Mouse (Mus musculus) neutrophil, adult 5-6 weeks (primary cell): Measurements from ENCODE around the gene Mstn. TPM values are rescaled to one million over a fixed set of nuclear protein-coding genes. Genes with fewer than 3 reads are reported as not detected.

Experiments
- ATAC-seq: fragments of 151-379, 151-347 bp; 2 replicates; pipeline ENCODE4 v1.8.0; 2017; ENCODE audit warnings: mild to moderate bottlenecking, moderate TSS enrichment; ENCODE audit not compliant: insufficient number of reproducible peaks, poor library complexity, low FRiP score, severe bottlenecking; ENCODE audit errors: extremely low read depth
- total RNA-seq: library from RNA; stranded (forward); fragments of 200-1000 nt; gene quantifications from 2 replicates; pipeline ENCODE4 v1.2.3, GENCODE M21; 2017

The Mstn gene
- not detected in 2 replicates for total RNA-seq

DNA sequence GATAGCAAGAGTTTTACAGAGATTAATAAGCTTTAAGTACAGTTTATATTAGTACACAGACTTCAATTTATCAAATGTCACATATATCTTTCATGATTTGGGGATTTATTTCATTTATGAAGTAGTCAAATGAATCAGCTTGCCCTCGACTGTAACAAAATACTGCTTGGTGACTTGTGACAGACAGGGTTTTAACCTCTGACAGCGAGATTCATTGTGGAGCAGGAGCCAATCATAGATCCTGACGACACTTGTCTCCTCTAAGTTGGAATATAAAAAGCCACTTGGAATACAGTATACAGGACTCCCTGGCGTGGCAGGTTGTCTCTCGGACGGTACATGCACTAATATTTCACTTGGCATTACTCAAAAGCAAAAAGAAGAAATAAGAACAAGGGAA lies at the start of gene Mstn:
TSS of gene Mstn (plus strand) at position 301 of the 400 bp plus-strand sequence.
- no peak for ATAC-seq

DNA sequence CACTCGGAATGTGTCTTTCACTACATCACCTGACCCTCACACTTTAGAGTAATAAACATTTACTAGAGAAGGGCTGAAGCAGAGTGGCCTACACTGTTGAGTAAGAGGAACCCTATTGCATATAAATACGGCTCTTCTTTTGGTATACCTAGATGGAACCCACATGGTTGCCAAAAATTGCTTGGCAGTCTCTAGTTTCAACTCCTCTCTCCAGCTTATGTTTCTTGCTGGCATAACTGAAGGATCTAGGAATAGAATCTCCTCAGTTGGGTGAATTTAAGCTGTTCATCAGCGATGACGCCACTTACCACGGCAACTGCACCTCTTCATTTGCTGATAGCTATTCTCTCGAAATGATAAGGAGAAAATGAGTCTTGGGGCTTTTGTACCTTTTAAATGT lies 46.7 kb upstream of the Mstn start:
- ATAC-seq: no peak

DNA sequence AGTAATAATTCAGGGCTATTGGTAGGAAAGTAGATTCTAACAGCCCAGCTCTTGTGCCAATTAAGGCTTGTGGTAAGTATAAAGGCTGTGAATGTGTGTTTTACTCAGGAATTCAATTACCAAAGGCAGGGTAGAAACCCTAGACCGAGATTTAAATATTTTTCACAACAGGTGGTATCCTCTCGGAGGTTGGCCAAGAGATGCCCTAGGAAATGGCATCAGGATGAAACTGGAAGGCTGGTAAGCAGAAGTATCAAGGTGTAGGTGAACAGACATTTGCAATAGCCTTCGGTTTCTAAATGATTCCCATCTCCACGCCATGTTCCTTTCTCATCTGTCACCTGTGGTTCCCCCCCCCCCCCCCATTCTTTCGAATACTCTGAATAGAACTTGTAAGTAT lies 45.8 kb upstream of the Mstn start:
- ATAC-seq: no peak

DNA sequence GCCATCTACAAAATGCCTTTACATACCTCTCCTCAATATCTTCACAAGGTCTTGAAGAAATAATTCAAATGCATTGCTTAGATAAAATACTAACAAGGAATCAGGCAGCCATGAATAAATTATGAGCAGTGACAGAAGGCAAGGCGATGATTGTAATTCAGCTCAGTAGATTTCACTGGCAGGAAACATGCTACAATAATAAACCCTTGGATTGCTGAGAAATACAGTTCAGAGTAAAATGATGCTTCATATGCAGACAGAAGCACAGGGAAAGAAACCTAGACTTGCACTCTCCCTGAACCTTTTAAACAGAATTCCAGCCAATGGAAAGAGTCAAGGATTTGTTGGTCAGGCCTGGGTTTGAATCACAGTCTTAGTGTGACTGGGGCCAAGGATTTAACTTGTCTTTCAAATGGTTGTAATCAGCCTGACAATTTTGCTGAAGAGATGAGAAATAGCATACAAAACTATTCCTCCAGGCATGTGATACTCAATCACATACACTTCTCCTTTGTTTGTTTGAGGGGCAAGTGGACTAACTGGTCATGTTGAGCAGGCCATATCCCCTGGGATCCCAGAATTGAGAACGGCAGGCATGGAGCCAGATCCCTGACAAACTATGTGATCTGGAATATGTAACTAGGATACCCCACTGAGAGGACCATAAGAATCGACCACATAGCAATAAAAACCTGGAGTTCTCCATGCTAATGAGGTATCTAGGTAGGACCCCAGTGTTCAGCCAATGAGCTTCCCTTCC lies 42.5 kb upstream of the Mstn start:
- ATAC-seq: no peak

DNA sequence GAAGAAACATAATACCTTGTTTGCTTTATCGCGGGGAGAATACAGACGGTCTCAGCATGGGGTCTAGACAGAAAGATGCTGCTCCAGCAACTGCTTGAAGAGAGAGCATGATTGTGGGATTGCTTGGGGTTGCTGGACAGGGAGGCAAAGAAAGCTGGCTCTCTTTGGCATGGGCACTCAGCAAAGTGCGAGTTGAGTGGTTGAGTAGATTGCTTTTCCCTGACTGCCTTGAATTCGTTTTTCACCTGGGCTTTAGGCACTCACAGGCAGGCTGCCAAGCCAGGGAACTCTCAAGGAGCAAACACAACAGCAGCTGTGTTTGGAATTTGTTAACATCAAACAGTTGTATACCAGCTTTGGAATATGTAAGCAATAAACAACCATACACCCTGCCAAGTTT lies 41.4 kb upstream of the Mstn start, which contains the start of gene 1700019D03Rik:
TSS of gene 1700019D03Rik (minus strand) at position 101 of the 400 bp plus-strand sequence.
- ATAC-seq: no peak

DNA sequence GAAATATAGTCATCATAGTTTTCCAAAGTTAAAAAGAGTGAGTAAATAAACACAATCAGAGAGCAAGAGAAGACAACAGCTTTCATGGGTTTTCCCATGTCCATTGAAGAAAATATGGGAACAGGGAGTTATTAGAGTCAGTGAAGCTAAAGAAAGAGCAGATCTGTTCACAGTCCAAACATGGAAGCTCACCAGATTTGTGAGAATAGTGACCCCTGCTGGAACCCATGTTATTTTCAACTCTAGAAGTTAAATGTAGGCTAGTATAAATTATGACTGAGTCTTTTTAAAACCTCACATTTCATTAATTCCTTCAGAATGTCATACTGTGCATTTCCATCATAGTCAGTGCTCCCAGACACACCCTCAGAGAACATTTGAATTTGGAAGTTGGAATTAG lies 28.9 kb upstream of the Mstn start:
- ATAC-seq: no peak

DNA sequence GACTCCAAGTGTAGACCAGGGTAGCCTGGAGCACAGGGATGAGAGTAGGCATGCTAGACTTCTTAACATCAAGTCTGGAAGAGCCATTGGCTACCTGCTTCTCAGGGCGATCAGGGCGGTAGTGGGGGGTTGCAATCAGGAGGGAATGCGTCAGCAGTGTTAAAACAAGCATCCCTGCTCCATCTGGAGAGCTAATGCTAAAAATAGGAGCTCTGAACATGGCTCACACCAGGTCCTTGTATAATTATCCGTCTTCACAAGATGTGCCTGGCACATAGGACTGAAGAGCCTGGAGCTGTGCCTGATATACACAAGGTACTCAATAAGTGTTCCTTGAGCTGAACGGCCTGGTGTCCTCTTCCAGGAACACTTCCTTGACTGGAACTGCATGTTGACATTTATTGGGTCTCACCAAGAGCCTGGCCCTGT lies 24.0 kb upstream of the Mstn start:
- ATAC-seq: no peak

DNA sequence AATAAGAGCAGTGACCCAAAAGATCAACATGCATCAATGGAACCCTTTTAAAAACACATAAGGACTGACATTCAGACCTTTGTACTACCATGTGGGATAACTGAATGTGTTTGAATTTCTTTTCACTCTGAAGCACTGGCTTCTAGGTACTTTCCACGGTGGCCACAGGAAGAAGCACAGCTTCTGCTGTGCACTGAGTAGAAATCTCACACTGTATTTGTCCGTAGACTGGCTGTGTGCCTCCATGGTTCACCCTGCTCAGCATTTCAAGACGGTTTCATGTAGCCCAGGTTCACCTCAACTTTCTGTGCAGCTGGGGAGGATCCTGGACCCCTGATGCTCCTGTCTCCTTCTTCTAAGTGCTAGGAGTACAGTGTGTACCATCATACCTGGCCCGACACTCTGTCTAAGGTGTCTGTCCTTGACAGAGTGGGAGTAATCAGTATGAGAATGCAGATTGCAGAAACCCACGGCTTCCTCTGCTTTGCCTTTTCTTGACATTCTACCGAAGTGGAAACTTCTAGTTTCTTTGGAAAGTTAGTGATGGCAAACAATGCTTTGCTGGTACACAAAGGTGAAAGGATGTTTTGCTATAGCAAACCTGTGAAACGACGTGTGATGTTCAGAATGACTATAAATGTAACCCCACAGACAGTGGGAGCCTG lies 11.5 kb upstream of the Mstn start:
- no peak for ATAC-seq

DNA sequence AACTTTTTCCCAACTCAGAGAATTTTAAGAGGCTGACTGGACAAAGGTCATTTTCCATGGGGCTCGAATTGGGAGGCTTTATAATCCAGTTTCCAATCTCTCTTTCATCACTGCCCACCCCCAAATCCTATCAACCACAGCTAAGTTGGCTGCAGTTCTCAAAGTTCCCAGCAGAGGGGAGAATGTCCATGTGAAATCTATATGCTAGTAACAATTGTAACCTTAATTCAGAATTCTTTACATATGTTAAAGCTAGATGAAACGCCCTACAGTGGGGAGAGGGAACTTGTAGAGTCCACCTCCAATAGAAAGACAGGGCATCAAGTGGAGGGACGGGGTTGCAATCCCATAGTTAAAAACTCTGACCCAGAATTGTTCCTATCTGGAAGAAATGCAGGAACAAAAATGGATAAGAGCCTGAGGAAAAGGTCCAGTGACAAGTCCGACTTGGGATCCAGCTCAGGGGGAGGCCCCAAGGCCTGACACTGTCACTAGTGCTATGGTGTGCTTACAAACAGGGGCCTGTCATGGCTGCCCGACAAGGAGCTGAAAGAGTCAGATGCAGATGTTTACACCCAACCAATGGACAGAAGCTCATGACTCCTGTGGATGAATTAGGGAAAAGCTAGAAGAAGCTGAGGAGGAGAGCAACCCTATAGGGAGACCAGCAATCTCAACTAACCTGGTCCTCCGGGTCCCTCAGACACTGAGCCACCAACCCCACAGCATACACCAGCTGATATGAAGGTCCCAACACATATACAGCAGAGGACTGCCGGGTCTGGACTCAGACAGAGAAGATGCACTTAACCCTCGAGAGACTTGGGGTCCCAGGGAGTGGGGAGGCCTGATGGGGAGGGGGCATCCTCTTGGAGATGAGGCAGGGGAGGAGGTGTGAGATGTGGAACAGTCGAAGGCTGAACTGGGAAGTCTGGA lies 8.1 kb upstream of the Mstn start:
- ATAC-seq: no peak

DNA sequence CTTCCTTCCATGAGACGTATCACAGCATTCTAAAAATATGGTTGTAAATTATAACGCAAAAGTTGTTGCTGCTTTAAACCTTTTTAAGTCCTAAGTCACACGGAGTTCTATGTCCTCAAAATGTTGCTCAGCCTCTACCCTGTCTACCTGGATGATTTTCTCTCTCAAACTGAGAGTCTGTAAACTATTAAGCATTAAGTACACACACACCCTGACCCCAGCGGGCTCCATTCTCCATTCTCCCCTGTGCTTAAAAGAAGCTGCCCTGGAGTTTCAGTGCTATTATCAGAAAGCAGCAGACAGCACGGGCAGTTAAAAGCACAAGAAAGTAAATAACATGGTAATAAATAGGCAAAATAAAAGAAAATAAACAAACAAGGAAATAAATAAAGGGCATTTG lies 2.3 kb upstream of the Mstn start:
- ATAC-seq: no peak

DNA sequence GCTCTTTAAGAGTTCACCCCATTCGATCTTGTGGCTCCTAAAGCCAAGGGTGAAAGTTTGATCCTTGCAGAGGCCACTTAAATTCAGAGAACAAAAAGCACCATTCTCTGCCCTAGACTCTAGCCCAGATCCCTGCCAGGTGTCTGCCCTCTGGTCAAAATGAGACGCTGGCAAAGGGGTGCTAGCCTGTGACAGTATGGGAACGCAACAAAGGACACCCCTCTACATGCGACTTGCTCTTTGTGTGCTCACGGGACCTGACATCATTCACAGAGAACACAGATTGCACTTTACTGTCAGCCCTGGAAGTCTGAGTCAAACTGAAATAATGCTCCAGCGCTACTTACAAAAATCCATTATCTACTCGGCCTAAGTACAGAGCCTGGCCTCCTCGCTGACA lies 941 bp upstream of the Mstn start:
- ATAC-seq: no peak

DNA sequence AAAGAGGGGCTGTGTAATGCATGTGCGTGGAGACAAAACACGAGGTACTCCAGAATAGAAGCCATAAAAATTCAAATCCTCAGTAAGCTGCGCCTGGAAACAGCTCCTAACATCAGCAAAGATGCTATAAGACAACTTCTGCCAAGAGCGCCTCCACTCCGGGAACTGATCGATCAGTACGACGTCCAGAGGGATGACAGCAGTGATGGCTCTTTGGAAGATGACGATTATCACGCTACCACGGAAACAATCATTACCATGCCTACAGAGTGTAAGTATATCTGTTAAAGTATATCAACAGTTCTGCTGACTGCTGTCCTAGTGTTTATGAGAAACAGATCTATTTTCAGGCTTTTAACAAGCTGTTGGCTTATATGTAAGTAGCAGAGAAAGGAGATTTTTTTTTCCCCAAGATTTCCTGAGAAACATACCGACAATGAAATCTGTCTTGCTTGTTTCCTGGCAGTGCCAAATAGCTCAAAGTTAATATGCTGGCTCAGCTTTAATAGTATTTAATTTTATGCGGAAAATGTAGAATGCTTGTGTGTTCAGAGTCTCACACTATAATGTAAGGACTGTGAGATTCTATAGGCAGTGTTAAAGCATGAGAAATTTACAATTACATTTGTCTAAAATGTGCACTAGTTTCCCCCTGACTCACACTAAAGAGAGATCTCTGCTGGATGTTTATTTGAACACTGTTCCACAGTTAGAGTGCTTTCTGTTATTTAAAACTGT lies 600 bp downstream of the Mstn start:
- no peak for ATAC-seq

DNA sequence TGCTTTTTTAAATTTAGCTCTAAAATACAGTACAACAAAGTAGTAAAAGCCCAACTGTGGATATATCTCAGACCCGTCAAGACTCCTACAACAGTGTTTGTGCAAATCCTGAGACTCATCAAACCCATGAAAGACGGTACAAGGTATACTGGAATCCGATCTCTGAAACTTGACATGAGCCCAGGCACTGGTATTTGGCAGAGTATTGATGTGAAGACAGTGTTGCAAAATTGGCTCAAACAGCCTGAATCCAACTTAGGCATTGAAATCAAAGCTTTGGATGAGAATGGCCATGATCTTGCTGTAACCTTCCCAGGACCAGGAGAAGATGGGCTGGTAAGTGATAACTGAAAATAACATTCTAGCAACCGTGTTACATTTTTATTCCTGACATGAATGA lies 2.5 kb downstream of the Mstn start:
- no peak for ATAC-seq

DNA sequence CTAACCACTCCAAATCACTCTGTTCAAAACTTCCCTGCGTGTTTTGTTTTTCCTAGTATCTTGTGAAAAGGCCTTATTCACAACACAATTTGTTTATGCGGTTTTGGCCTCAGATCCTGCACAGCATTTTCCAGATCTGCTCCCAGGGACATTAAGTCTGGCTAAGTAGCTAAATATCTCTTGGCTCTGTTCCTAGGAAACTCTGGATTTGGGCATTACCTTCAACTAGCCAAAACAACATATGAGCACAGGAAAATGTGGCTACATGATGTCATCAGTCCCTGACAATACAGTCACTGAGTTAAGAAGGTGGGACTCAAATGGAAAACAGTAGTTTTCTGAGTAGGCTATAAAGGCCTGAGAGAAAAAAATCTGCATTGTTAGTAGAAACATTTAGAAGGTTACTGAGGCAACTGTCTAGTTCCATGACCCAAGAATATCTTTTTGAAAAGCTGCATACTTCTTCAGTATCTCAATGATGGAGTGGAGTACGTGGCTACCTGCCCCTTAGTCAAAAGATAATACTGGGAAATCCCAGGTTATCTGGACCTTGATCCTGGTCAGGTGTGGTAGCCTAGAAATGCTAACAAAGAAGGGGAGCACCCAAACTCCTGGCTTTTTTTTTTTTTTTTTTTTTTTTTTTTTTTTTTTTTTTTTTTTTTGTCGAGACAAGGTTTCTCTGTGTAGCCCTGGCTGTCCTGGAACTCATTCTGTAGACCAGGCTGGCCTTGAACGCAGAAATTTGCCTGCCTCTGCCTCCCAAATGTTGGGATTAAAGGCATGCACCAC lies 8.5 kb downstream of the Mstn start:
- ATAC-seq: no peak

DNA sequence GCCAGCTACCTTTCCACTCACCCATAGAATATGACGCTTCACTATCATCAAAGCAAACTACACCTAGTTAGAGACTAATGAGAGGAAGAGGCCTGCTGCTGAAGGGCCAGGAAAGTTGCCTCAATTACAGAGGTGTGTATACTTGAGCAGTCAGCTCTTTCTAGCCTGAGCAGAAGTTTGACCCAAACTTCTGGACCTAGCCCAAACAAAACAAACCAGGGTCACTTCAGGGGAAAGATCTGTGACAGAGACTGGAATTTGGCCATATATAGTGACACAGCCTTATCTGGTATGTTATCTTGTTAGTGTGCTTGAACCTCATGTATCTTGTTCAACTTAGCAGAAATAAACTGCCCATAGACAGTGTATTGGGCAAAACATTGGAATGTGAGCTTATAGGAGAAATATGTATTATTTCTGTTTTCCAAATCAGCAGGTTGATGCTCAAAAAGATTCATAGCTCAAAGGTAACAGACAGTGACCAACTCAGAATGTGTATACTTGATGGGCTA lies 9.3 kb downstream of the Mstn start:
- no peak for ATAC-seq

DNA sequence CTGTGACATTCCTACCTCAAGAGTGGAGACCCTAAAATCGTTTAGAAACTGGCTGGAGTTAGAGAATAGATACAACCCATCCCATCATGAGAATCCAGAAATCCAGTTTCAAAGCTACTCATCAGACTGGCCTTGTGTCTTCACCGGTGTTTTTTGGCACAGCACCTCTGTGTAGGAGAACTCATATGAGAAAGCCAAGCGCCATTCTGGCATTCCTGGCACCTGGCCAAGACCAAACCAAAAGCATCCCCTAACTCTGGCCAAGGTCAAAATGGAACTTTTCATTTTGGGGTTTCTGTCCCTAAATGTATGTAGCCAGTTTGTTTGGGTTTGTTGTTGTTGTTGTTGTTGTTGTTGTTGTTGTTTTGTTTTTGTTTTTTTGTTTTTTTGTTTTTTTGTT lies 15.2 kb downstream of the Mstn start:
- no peak for ATAC-seq

DNA sequence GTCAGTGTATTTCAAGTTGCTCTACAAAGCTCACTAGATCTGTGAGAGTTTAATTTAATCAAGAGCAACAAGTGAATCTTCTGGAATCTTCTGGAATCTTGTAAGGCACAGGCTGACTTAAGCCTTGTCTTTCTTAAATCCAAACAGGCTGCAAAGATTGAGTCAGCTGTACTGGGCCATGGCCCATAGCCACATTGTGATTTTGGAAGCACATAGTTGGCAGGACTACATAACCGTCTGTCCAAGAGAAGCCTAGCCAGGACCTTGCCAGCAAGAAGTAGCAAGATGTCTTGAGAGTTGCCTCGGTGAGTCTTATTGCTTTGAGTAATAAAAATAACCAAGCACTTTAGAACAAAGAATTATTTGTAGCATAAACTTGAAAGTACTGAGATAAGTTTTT lies 18.4 kb downstream of the Mstn start:
- ATAC-seq: no peak

DNA sequence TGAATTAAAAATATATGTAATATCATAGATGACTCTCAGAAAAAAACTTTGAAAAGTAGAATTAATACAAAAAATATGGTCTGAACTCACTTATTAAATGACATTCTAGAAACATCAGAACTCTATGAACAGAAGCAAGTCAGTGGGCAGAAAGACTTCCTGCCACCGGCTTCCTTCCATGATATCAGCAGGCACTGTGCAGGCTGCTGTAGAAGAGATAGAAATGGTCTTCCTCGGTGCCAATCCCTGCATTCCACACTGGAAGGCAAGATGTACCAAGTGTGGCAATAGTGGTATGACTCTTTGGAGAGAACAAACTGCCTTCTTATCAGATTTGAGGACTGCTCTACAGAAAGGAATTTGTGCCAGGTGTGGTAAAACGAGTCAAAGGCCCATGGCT lies 19.2 kb downstream of the Mstn start:
- ATAC-seq: no peak
